Mouse (Mus musculus): ENCODE measurements at regions not wholly inside any gene's neighbourhood (a gene's known extent, or its start where the extent isn't known, plus 50 kb on each side); places are given as distances from the start of the nearest gene placed in this dataset.

- no peak for ATAC-seq (ENCODE audit: insufficient number of reproducible peaks, low FRiP score, low TSS enrichment)
Measured at GRCm38 (mm10) chr12:47466740-47467139, 648.0 kb upstream of the Nova1 start.

GRCm38 (mm10) chr12:47465924-47466323, 647.2 kb upstream of the Nova1 start:
- ATAC-seq (ENCODE audit: insufficient number of reproducible peaks, low FRiP score, low TSS enrichment) = no peak

GRCm38 (mm10) chr12:47431669-47432068, 612.9 kb upstream of the Nova1 start:
- no peak for ATAC-seq (ENCODE audit: insufficient number of reproducible peaks, low FRiP score, low TSS enrichment)

GRCm38 (mm10) chr12:47412251-47412650, 593.5 kb upstream of the Nova1 start:
- ATAC-seq (ENCODE audit: insufficient number of reproducible peaks, low FRiP score, low TSS enrichment) = no peak

- no peak for ATAC-seq (ENCODE audit: insufficient number of reproducible peaks, low FRiP score, low TSS enrichment)
Measured at GRCm38 (mm10) chr12:47406563-47406962, 587.8 kb upstream of the Nova1 start.

GRCm38 (mm10) chr12:47406131-47406530, 587.4 kb upstream of the Nova1 start:
- ATAC-seq (ENCODE audit: insufficient number of reproducible peaks, low FRiP score, low TSS enrichment) = no peak

GRCm38 (mm10) chr12:47383225-47383624, 564.5 kb upstream of the Nova1 start:
- no peak for ATAC-seq (ENCODE audit: insufficient number of reproducible peaks, low FRiP score, low TSS enrichment)

GRCm38 (mm10) chr12:47353269-47353668, 534.5 kb upstream of the Nova1 start:
- ATAC-seq (ENCODE audit: insufficient number of reproducible peaks, low FRiP score, low TSS enrichment) = no peak

GRCm38 (mm10) chr12:47351229-47351628, 532.5 kb upstream of the Nova1 start:
- no peak for ATAC-seq (ENCODE audit: insufficient number of reproducible peaks, low FRiP score, low TSS enrichment)

- ATAC-seq (ENCODE audit: insufficient number of reproducible peaks, low FRiP score, low TSS enrichment) = peak; percentile 74; the same call in 1 of the 2 replicates
Measured at GRCm38 (mm10) chr12:47313413-47313812, 494.7 kb upstream of the Nova1 start.

GRCm38 (mm10) chr12:47275904-47276303, 457.2 kb upstream of the Nova1 start:
- no peak for ATAC-seq (ENCODE audit: insufficient number of reproducible peaks, low FRiP score, low TSS enrichment)

- no peak for ATAC-seq (ENCODE audit: insufficient number of reproducible peaks, low FRiP score, low TSS enrichment)
Measured at GRCm38 (mm10) chr12:47272309-47272708, 453.6 kb upstream of the Nova1 start.

GRCm38 (mm10) chr12:47264118-47264517, 445.4 kb upstream of the Nova1 start:
- ATAC-seq (ENCODE audit: insufficient number of reproducible peaks, low FRiP score, low TSS enrichment) = no peak

- ATAC-seq (ENCODE audit: insufficient number of reproducible peaks, low FRiP score, low TSS enrichment) = no peak
Measured at GRCm38 (mm10) chr12:47263408-47263807, 444.7 kb upstream of the Nova1 start.

- ATAC-seq (ENCODE audit: insufficient number of reproducible peaks, low FRiP score, low TSS enrichment) = no peak
Measured at GRCm38 (mm10) chr12:47252306-47252705, 433.6 kb upstream of the Nova1 start.

GRCm38 (mm10) chr12:47243623-47244514, 425.1 kb upstream of the Nova1 start:
- no peak for ATAC-seq (ENCODE audit: insufficient number of reproducible peaks, low FRiP score, low TSS enrichment)

- ATAC-seq (ENCODE audit: insufficient number of reproducible peaks, low FRiP score, low TSS enrichment) = no peak; the same call in 1 of the 2 replicates
Measured at GRCm38 (mm10) chr12:47220016-47220415, 401.3 kb upstream of the Nova1 start.

GRCm38 (mm10) chr12:47219340-47219739, 400.6 kb upstream of the Nova1 start:
- ATAC-seq (ENCODE audit: insufficient number of reproducible peaks, low FRiP score, low TSS enrichment) = peak; percentile 78; the same call in 1 of the 2 replicates

- ATAC-seq (ENCODE audit: insufficient number of reproducible peaks, low FRiP score, low TSS enrichment) = no peak
Measured at GRCm38 (mm10) chr12:47211417-47212104, 392.8 kb upstream of the Nova1 start.

- ATAC-seq (ENCODE audit: insufficient number of reproducible peaks, low FRiP score, low TSS enrichment) = no peak
Measured at GRCm38 (mm10) chr12:47202936-47203335, 384.2 kb upstream of the Nova1 start.

- 0 out of 2 replicates have a peak, but pooled peaks have one; percentile 56 for ATAC-seq (ENCODE audit: insufficient number of reproducible peaks, low FRiP score, low TSS enrichment)
Measured at GRCm38 (mm10) chr12:47198609-47199008, 379.9 kb upstream of the Nova1 start.
